Mouse (Mus musculus) liver, adult (tissue): ENCODE measurements around the gene Hmbs.

Source experiments
- GATA4 ChIP-seq: IDR thresholded peaks from 2 replicates; pipeline ENCODE4 v1.6.1; 2014; ENCODE audit warnings: mild to moderate bottlenecking, low read length; ENCODE audit not compliant: insufficient replicate concordance

Gene Hmbs

DNA sequence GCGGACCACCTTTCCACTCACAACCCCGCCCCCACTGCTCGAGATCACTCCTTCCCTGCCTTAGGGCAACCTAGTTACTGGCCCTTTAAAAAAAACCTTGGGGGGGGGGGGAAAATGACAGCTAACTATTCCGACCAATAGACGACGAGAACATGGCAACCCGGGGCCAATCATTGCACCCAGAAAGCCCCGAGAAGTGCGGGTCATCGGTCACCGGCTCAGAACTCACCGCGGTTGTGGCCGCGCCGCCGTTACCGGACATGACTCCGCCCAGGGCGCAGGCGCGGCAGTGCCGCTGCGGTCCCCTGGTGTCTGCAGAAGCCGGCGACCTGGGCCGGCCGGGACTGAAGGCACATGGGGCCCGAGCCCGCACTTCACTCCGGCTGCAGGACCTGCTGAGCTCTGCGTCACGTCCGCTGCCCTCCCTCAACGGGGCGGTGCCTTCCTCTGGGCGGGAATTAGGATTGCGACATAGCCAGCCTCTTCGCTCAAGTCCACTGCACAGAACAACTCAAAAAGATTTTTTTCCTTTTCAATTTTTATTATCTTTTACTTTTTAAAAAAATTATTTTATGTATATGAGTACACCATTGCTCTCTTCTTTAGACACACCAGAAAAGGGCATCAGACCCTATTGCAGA is at the start of gene Hmbs:
TSS of gene Hmbs (minus strand) at position 448 of the 641 bp plus-strand sequence.
- TF ChIP-seq GATA4 = no peak; the same call in 1 of the 2 replicates

DNA sequence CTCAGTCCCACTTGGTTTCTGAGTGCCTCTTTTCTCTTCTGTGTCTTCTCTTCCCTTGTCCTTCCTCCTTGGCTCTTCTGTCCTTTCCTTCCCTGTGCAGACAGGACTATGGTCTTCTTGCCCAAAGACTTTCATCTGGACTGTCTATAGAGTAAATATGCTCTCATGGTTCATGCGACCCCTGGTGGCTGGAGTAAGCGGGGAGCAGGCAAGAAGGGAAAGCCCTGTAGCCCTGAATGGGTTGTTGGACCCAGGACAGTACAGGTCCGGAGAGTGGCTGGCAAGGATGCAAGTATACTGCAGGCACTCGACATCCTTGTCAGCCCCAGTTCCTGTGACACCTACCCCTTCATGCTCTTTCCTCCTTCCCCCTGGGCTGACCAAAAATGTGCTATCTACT is 47.4 kb upstream of the Hmbs start:
- TF ChIP-seq GATA4 = no peak

DNA sequence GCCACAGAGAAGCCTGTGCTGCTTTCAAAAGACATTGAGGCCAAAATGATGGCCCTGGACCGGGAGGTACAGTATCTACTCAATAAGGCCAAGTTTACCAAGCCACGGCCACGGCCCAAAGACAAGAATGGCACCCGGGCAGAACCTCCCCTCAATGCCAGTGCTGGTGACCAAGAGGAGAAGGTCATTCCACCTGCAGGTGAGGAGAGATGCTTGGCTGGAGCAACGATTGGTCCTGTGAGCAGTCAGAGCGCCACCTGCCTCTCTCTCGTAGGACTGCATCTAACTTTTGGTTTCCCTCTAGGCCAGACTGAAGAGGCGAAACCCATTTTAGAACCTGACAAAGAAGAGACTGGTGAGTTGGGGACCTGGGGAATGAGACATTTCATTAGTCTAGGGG is 45.2 kb upstream of the Hmbs start:
- no peak for TF ChIP-seq GATA4

DNA sequence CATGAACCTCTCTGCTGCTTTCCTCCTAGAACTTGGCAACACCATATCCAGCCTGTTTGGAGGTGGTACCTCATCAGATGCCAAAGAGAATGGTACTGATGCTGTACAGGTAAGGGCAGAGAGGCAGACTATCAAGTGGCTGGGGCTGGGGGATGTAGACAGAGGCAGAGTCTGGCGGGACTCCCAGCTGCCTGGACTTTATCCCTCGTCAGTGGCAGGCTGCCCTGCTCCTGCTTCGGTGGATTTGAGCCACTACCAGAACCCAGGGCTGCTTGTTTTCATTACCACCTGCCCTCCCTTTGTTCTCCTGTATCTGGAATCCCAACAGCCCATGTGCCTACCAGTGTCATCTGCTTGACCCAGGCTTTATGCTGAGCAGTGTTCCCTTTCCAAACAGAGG is 43.2 kb upstream of the Hmbs start:
- TF ChIP-seq GATA4 = no peak

DNA sequence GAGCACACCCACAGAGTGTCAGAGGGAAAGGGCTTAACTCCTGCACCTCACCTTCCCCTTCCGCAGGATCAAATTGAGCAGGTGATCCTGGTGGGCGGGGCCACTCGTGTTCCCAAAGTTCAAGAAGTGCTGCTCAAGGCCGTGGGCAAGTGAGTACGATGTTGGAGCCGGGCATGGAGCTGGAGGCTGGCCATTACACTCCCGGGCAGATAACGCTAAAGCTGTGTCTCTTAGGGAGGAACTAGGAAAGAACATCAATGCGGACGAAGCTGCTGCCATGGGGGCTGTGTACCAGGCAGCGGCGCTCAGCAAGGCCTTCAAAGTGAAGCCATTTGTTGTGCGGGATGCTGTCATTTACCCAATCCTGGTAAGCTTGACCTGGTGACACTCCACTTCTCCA is 40.6 kb upstream of the Hmbs start:
- TF ChIP-seq GATA4 = no peak

DNA sequence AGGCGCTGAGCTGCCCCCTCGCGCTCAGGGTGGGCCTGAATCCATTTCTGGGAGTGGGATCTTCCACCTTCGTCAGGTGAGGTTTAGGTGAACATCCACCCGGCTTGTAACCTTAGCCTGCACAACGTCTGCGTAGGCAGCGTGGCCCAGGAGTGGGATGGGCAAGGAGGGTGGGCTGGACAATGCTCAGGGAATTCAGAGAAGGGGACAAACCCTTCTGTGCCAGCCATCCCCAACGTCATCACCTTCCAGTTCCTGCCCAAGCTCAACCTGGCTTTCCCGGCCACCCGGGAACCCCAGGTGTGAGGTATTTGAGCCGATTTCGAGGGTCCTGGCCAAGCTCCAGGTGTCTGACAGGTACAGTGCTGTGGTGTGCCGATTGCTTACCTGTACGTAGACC is 35.8 kb upstream of the Hmbs start:
- TF ChIP-seq GATA4 = no peak

DNA sequence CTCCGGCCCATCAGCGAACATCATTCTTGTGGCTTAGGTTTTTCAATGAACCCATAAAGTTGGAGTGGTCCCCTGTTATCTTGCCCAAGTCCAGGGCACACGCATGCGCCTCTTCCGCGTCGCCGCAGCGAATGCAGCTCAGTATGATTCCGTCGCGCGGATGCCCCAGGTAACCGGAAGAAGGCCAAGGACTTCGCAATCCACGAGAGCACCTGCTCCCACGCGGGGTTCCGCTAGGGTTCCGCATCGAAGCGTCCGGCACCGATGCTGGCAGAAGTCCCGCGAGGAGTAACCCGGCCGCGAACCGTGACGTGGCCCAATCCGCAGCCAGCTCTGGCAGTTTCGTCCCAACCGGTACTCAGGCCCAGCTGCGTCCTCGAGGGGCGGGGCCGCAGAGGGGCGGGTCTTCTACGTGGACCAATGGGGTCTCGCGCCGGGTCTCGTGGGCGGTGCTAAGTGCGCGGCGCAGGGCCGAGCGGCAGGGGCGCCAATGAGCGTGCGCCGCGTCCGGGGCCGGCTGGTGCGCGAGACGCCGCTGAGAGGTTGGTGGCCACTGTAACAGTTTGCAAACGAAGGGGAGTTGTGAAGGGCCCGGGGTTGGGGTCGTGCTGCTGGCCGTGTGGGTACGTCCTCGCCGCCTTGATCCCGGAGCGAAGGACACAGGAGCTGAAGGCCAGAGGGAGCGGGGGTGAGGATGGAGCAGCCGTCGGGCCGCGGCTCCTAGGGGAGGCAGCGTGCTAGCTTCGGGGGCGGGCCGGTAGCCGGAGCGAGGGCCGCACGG is 35.2 kb upstream of the Hmbs start, which contains the start of gene Hyou1:
TSS of gene Hyou1 (plus strand) at position 437 of the 781 bp plus-strand sequence.
- TF ChIP-seq GATA4 = peak; percentile 76; the same call in 1 of the 2 replicates

DNA sequence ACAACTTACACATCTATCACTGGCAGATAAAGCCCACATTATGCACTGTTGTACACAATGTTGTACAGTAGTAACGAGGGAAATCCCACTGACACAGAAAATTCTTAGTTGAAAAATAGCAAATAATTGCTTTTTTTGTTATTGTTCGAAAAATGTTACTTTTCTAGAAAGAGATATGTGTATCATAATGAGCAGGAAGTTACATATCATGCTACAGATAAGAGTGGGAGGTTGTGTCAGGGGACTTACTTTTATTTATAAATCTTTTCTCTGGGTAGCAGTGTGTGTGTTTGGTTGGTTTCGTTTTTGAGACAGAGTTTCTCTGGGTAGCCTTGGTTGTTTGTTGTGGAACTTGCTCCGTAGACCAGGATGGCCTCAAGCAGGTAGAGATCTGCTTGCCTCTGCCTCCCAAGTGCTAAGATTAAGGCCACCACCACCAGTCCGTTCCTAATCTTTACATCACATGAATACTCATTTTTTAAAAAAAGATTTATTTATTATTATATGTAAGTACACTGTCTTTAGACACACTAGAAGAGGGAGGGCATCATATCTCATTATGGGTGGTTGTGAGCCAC is 34.2 kb upstream of the Hmbs start:
- no peak for TF ChIP-seq GATA4

DNA sequence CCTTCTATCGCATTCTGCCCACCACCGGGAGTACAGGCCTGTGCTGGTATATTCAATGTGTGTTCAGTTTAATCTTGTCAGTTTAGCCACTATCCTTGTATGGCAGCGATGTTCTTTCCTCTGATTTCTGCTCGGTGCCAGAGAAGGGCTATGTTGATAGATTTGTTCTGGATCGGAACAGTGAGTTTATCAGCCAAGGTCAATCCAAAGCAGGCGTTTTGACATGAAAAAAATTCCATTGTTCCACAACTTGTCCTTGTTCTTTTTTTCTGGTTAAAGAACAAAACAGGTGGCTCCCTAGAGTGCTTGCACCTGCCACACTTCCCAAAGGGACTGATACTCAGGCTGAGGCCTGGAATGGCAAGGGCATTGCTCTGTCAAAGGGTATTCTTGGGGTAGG is 32.1 kb upstream of the Hmbs start:
- no peak for TF ChIP-seq GATA4

DNA sequence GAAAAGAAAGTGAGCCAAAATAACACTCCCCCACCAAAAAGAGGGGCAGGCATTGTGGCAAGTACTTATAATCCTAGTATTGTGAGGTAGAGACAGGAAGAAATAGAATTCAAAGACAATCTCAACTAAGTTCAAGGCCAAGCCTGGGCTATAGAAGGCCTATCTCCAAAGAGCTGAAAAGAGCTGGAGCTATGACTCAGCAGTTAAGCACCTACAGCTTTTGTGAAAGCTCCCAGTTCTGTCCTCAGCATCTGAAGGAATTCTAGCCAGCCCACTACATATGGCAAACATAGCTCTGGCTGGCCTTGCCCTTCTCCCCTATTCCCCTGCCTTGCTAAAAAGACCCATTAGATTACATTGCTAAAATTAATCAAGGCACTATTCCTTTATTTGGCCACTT is 29.4 kb upstream of the Hmbs start:
- no peak for TF ChIP-seq GATA4

DNA sequence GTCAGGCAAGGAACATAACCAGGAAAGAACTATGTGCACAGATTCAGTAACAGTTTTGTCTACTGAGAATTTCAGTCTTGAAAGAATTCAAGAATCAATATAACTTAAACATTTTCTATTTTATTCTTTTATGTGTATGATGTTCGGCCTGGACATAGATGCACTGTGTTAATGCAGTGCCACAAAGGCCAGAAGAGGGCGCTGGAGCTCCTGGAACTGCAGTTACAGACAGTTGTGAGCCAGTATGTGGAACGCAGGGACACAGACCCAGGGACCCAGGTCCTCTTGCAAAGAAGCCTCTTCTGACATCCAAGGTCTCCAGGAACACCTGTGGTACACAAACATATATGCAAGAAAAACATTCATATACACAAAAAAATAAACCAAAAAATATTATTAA is 20.5 kb upstream of the Hmbs start:
- no peak for TF ChIP-seq GATA4

DNA sequence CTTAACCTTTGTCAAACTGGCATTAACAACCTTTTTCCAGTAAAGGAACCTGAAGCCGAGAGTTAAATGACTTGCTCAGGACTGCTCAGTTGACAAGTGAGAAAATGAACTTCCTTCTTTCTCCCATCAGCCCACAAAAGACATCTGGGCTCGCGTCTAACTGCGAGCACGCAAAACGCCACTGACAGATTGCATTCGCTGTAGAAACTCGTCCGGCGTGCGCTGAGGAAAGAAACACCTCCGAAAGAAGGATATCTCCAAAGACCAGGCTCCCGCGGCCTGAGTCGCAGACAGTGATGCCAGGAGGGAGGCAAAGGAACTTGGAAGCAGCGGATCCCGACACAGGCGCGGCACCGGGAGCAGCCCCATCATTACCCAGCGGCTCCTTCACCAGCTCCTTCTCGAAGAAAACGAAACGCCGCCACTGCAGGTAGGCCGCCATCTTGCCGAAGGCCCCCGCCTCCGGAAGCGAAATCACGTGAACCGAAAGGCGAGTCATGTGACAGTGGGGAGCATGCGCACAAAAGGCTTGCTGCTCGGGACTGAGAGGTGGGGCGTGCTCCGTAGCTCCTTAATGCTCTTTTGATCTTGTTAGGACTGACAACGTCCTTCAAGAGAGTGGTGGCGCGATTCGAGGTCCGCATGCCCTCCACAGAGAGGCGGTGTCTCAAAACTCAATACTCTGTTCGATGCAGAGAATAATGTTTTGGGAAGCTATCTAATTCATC is 17.3 kb upstream of the Hmbs start, which contains the start of gene Vps11:
TSS of gene Vps11 (minus strand) at position 481 of the 728 bp plus-strand sequence.
- TF ChIP-seq GATA4 = peak; percentile 32; the same call in 1 of the 2 replicates

DNA sequence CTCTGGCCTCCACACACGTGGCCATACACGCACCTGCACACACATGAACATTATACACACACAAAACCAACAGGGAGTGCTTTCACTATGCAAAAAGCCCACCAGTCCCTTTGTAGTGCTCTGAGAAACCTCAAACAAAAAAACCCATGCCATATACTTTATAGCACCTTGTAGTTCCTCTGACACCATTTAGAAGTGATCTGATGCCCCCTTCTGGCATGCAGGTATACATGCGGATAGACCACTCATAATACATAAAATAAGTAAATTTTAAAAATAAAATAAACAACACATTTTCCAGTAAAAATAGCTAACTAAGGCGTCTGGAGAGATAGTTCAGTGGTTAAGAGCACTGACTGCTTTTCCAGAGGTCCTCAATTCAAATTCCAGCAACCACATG is 13.2 kb upstream of the Hmbs start:
- TF ChIP-seq GATA4 = no peak

DNA sequence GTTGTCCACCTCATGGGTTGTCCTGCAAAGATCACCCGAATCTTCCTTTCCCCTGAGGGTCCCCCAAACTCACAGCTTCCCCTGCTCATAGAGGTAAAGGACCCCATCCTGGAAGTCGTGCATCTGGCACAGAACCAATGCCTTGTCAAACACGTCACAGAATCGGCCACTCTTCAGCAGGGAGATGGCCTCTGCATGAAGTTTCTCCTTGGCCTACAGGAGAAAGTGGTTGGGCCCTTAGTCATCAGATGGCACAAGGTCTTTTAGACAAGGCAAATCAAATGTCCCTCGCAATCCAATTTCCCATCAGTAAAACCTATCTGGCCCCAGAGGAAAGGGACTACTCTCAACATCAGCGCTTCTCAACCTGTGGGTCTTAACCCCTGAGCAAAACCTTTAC is 9.1 kb upstream of the Hmbs start:
- no peak for TF ChIP-seq GATA4

DNA sequence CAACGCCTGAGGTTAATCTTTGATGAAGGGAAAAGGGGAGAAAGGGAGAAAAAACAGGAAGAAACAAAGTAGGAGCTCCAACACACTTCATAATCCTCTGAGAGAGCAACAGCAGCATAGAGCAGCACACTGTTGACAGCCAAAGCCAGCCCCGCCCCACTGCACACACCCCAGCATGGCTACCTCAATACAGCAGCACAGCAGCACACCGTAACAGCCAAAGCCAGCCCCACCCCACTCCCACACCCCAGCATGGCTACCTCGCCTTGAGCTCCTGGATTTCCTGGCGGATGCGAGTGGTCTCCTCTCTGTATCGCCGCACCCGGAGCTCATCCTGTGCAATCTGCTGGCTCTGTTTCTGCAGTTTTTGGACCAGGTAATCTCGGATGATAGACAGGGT is 8.3 kb upstream of the Hmbs start:
- no peak for TF ChIP-seq GATA4
